Comparison of ENCODE assay signal across 9 mouse cellular contexts in genomic region chr19:24861276-24861611, GRCm38 (mm10). TPM values are rescaled to one million over a fixed set of nuclear protein-coding genes. Genes with fewer than 3 reads are reported as not detected.
DNase-seq lines count a peak whose midpoint lies in the region; ATAC-seq and TF ChIP-seq lines count a peak whose summit lies in the region.
"Had no signal": no experiment of that assay in that cellular context is flagged by ENCODE, and none has a peak within 500 bp of the region (broad histone marks: within the 10 kb centered on the region; RNA-seq: fewer than 3 reads in every experiment).

No protein-coding gene starts in this region.

- DNase-seq in heart, postnatal 14 days: no peak
- DNase-seq in midbrain, embryonic 11.5 days (ENCODE audit: low spot score, missing footprints): no peak
- no peak for DNase-seq in retina, embryonic 14.5 days (ENCODE audit: low spot score)
- no peak for DNase-seq in adrenal gland, postnatal 25 days
- DNase-seq: right cerebral cortex, adult 18-20 months had no signal

- 13% methylated on average over 13 of the region's 13 CpGs for WGBS in heart, embryonic 15.5 days
- 20% methylated on average over 13 of the region's 13 CpGs for WGBS in hindbrain, embryonic 12.5 days
- WGBS in midbrain, embryonic 11.5 days: 22% methylated on average over 13 of the region's 13 CpGs

- TF ChIP-seq CTCF in bone marrow macrophage, adult 2 months (IDR thresholded peaks at IDR 0.05; ENCODE audit: low read depth, low read length): no peak

- H3K36me3 ChIP-seq in heart, embryonic 15.5 days: no peaks in the 10 kb centered on the region
- H3K36me3 ChIP-seq in hindbrain, embryonic 12.5 days: no peaks in the 10 kb centered on the region
- no peaks in the 10 kb centered on the region for H3K36me3 ChIP-seq in midbrain, embryonic 11.5 days (ENCODE audit: control insufficient read depth, insufficient read depth, low read length)

- peak overlapping the region; percentile 75 for H3K4me2 ChIP-seq in heart, embryonic 15.5 days
- peak overlapping the region; percentile 66 for H3K4me2 ChIP-seq in hindbrain, embryonic 12.5 days (replicated peaks)
- peak overlapping the region; percentile 51 for H3K4me2 ChIP-seq in midbrain, embryonic 11.5 days

- intact Hi-C loops in heart, postnatal 14 days (cut with DNase I): loop anchor here (5.0 kb wide), 1 partner anchor 64 kb away; no protein-coding TSS in a partner anchor

- TF ChIP-seq POLR2A in bone marrow macrophage, adult 2 months (IDR thresholded peaks at IDR 0.05; ENCODE audit: borderline replicate concordance, low read depth, low read length): no peak

- peak overlapping the region; percentile 84 for H3K9ac ChIP-seq in heart, embryonic 15.5 days
- 0 out of 2 replicates have a peak overlapping the region, but pooled peaks have one; percentile 48 for H3K9ac ChIP-seq in hindbrain, embryonic 12.5 days
- H3K9ac ChIP-seq in midbrain, embryonic 11.5 days (ENCODE audit: low read length): peak overlapping the region; percentile 51

- H3K9me3 ChIP-seq in heart, embryonic 15.5 days (replicated peaks): no peaks in the 10 kb centered on the region
- no peaks in the 10 kb centered on the region for H3K9me3 ChIP-seq in hindbrain, embryonic 12.5 days (replicated peaks)
- no peaks in the 10 kb centered on the region for H3K9me3 ChIP-seq in midbrain, embryonic 11.5 days (ENCODE audit: control insufficient read depth, low read length)

- peaks cover 4% of the 10 kb centered on the region; the same call in 1 of the 2 replicates for H3K27me3 ChIP-seq in heart, embryonic 15.5 days
- peaks cover 32% of the 10 kb centered on the region for H3K27me3 ChIP-seq in hindbrain, embryonic 12.5 days
- peaks cover 13% of the 10 kb centered on the region for H3K27me3 ChIP-seq in midbrain, embryonic 11.5 days (ENCODE audit: control insufficient read depth, insufficient read depth, low read length)

- H3K4me1 ChIP-seq in heart, embryonic 15.5 days (replicated peaks): peaks cover 26% of the 10 kb centered on the region
- no peaks in the 10 kb centered on the region; the same call in 1 of the 2 replicates for H3K4me1 ChIP-seq in bone marrow macrophage, adult 2 months (ENCODE audit: control insufficient read depth, insufficient read depth, low read length)
- H3K4me1 ChIP-seq in hindbrain, embryonic 12.5 days: peaks cover 3% of the 10 kb centered on the region; the same call in 1 of the 2 replicates
- H3K4me1 ChIP-seq in midbrain, embryonic 11.5 days (ENCODE audit: control insufficient read depth, insufficient read depth, low read length): peaks cover 3% of the 10 kb centered on the region; the same call in 1 of the 2 replicates

- peak overlapping the region; percentile 72 for H3K4me3 ChIP-seq in heart, embryonic 15.5 days
- H3K4me3 ChIP-seq in bone marrow macrophage, adult 2 months (ENCODE audit: insufficient read depth, low read length): peak overlapping the region; percentile 41
- H3K4me3 ChIP-seq in hindbrain, embryonic 12.5 days: peak overlapping the region; percentile 40
- H3K4me3 ChIP-seq in midbrain, embryonic 11.5 days (ENCODE audit: low read depth, low read length): peak overlapping the region; percentile 39

- peak overlapping the region; percentile 93 for H3K27ac ChIP-seq in heart, embryonic 15.5 days
- no peak overlapping the region for H3K27ac ChIP-seq in bone marrow macrophage, adult 2 months (ENCODE audit: insufficient read depth, low read depth, low read length)
- H3K27ac ChIP-seq in hindbrain, embryonic 12.5 days: no peak overlapping the region
- no peak overlapping the region for H3K27ac ChIP-seq in midbrain, embryonic 11.5 days (ENCODE audit: low read depth, low read length)

- ATAC-seq in heart, embryonic 15.5 days (replicated peaks; ENCODE audit: insufficient number of reproducible peaks, insufficient read depth, low FRiP score, low read depth): peak; percentile 28; the same call in 1 of the 2 replicates
- ATAC-seq in hindbrain, embryonic 12.5 days (ENCODE audit: low FRiP score): no peak
- no peak for ATAC-seq in midbrain, embryonic 11.5 days (ENCODE audit: low FRiP score)
- no peak for ATAC-seq in CD4-positive, CD25-positive, alpha-beta regulatory T cell, adult 4 months

RNA-seq across cellular contexts. Expression of gene Pgm5, which starts 0.4 kb away (rescaled TPM):
- polyA plus RNA-seq in heart, embryonic 15.5 days (2015; fragmentation: Nextera tagmentation; extraction: Ambion mirVana): 6.1 and 7.6 TPM in 2 replicates
- total RNA-seq in heart, postnatal 14 days (2021): 10 to 100 TPM; 84.6 to 88.8 TPM
- polyA plus RNA-seq in bone marrow macrophage, adult 2 months (2012; ENCODE audit: insufficient read depth, insufficient read length, missing spikeins): 0.33 and 0.83 TPM in 2 replicates
- 1.6 and 1.9 TPM in 2 replicates for polyA plus RNA-seq in hindbrain, embryonic 12.5 days (2016; fragmentation: Nextera tagmentation; extraction: Ambion mirVana)
- 0.19 and 0.46 TPM in 2 replicates for polyA plus RNA-seq in midbrain, embryonic 11.5 days (2014; fragmentation: Nextera tagmentation; extraction: Ambion mirVana)
- 46.2 and 54.3 TPM in 2 replicates for total RNA-seq in adrenal gland, postnatal 25 days (2021)
- polyA plus RNA-seq in CD4-positive, CD25-positive, alpha-beta regulatory T cell, adult 4 months (2017; shearing (Covaris generic)): not detected

RNA-seq across cellular contexts. Expression of gene Gm10053, which starts 14.2 kb away (rescaled TPM):
- polyA plus RNA-seq in heart, embryonic 15.5 days (2015; fragmentation: Nextera tagmentation; extraction: Ambion mirVana): 605 and 775 TPM in 2 replicates
- 1,000 to 10,000 TPM; 1,073 to 1,123 TPM for total RNA-seq in heart, postnatal 14 days (2021)
- 59.4 and 67.3 TPM in 2 replicates for polyA plus RNA-seq in bone marrow macrophage, adult 2 months (2012; ENCODE audit: insufficient read depth, insufficient read length, missing spikeins)
- 182 and 202 TPM in 2 replicates for polyA plus RNA-seq in hindbrain, embryonic 12.5 days (2016; fragmentation: Nextera tagmentation; extraction: Ambion mirVana)
- polyA plus RNA-seq in midbrain, embryonic 11.5 days (2014; fragmentation: Nextera tagmentation; extraction: Ambion mirVana): 270 and 273 TPM in 2 replicates
- total RNA-seq in adrenal gland, postnatal 25 days (2021): 183 and 198 TPM in 2 replicates
- polyA plus RNA-seq in CD4-positive, CD25-positive, alpha-beta regulatory T cell, adult 4 months (2017; shearing (Covaris generic)): 100 to 1,000 TPM; 175 to 208 TPM

RNA-seq across cellular contexts. Expression of gene Foxd4, which starts 39.8 kb away (rescaled TPM):
- not detected in 2 replicates for polyA plus RNA-seq in heart, embryonic 15.5 days (2015; fragmentation: Nextera tagmentation; extraction: Ambion mirVana)
- total RNA-seq in heart, postnatal 14 days (2021): not detected
- polyA plus RNA-seq in bone marrow macrophage, adult 2 months (2012; ENCODE audit: insufficient read depth, insufficient read length, missing spikeins): not detected in 2 replicates
- 0.20 and 0.87 TPM in 2 replicates for polyA plus RNA-seq in hindbrain, embryonic 12.5 days (2016; fragmentation: Nextera tagmentation; extraction: Ambion mirVana)
- polyA plus RNA-seq in midbrain, embryonic 11.5 days (2014; fragmentation: Nextera tagmentation; extraction: Ambion mirVana): 0.47 and 0.87 TPM in 2 replicates
- total RNA-seq in adrenal gland, postnatal 25 days (2021): not detected in 2 replicates
- not detected for polyA plus RNA-seq in CD4-positive, CD25-positive, alpha-beta regulatory T cell, adult 4 months (2017; shearing (Covaris generic))
